Mouse (Mus musculus) erythroblast, embryonic 14.5 days (primary cell): Measurements from ENCODE around the gene Pla1a.

Source experiments
- GATA1 ChIP-seq: IDR thresholded peaks from 2 replicates; pipeline ENCODE4 v1.6.1; 2012; ENCODE audit warnings: low read length, inconsistent platforms, mixed read lengths
- TAL1 ChIP-seq: IDR thresholded peaks from 3 replicates; pipeline ENCODE4 v1.6.1; 2012; ENCODE audit warnings: low read length, inconsistent platforms, mixed read lengths

DNA sequence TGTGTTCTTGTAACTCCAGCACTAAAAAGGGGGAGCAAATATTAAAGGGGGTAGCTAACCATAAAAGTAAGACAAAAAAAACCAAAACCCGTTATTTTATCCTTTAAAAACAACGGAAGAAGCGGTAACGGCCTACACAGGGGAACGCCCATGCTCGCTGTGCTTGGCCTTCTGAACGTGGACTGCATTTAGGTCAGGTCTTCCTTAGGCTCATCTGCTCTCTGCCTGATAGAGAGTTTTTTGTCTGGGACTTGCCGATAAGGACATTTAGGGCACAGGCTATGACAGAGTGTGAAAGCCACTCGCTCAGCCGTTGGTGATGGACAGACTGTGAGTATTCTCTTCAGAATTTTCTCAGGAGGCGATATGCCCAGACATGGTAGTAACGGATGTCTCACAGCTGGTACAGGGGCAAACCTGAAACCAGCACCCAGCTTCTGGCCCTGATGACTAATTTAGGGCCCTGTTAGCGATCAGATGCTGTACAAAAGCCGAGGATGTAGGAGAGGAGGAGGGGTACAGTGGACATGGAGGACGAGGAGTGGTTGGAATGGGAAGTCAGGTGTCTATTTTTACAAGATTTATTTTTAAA is 61.1 kb downstream of the Pla1a start:
- TF ChIP-seq TAL1: peak; percentile 95
- TF ChIP-seq GATA1: peak; percentile 95
